Mouse (Mus musculus) myocyte (in vitro differentiated cells): Measurements from ENCODE around the gene Esrrg.

ENCODE experiments used
- MAX ChIP-seq: IDR thresholded peaks from one replicate; pipeline ENCODE4 v1.6.1; 2011; ENCODE audit warnings: low read depth, mild to moderate bottlenecking, control low read depth
- TCF12 ChIP-seq: IDR thresholded peaks from one replicate; pipeline ENCODE4 v1.6.1; 2011; ENCODE audit warnings: mild to moderate bottlenecking, control low read depth; ENCODE audit not compliant: poor library complexity, insufficient read depth, severe bottlenecking

DNA sequence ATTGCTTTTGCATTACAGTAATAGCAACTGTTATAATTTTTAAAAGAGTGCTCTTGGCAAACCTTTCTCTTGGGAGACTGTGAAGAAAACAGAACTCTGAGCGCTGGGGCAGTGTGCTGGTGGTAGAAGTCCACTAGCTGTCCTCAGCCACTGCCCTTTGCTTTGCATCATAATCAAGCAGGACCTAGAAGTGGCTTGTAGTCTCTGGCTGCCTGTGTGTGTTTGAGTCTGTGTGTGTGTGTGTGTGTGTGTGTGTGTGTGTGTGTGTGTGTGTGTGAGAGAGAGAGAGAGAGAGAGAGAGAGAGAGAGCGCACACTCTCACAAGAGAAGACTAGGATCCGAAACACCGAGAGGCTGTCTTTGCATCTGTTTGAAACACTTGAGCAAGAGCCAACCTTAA lies 390.5 kb downstream of the Esrrg start:
- TF ChIP-seq MAX (no peak), TCF12 (no peak)
